Mouse (Mus musculus) limb, embryonic 12.5 days (tissue): ENCODE data around the gene Spag8. TPM values are rescaled to one million over a fixed set of nuclear protein-coding genes. Genes with fewer than 3 reads are reported as not detected.

Experiments
- ATAC-seq: fragments of 200-750 bp; cut with Nextera tagmentation; 2 replicates; pipeline ENCODE4 v1.8.0; 2017; ENCODE audit warnings: low read depth, moderate TSS enrichment; ENCODE audit not compliant: insufficient number of reproducible peaks, insufficient read depth, low FRiP score, low TSS enrichment
- H3K27ac ChIP-seq: fragments of 300-500 bp; sonication (generic); 2 replicates; pipeline ENCODE4 v1.5.1; 2016; ENCODE audit warnings: mild to moderate bottlenecking, moderate library complexity
- H3K27me3 ChIP-seq: fragments of 300-500 bp; sonication (generic); 2 replicates; pipeline ENCODE4 v1.6.1; 2016; ENCODE audit warnings: mild to moderate bottlenecking, moderate library complexity
- H3K36me3 ChIP-seq: fragments of 300-500 bp; sonication (generic); 2 replicates; pipeline ENCODE4 v1.6.1; 2016; ENCODE audit warnings: mild to moderate bottlenecking, moderate library complexity
- H3K4me1 ChIP-seq: fragments of 300-500 bp; sonication (generic); replicated peaks from 2 replicates; pipeline ENCODE4 v1.6.1; 2016
- H3K4me2 ChIP-seq: fragments of 300-500 bp; sonication (generic); 2 replicates; pipeline ENCODE4 v1.6.1; 2016; ENCODE audit warnings: mild to moderate bottlenecking, moderate library complexity
- H3K4me3 ChIP-seq: fragments of 300-500 bp; sonication (generic); replicated peaks from 2 replicates; pipeline ENCODE4 v1.5.1; 2016; ENCODE audit warnings: mild to moderate bottlenecking
- H3K9ac ChIP-seq: fragments of 300-500 bp; sonication (generic); replicated peaks from 2 replicates; pipeline ENCODE4 v1.6.1; 2016; ENCODE audit warnings: mild to moderate bottlenecking, moderate library complexity
- H3K9me3 ChIP-seq: fragments of 300-500 bp; sonication (generic); 2 replicates; pipeline ENCODE4 v1.6.1; 2016; ENCODE audit warnings: mild to moderate bottlenecking, moderate library complexity
- WGBS: fragments of 180-500 bp; shearing (Covaris S2); methylation state at CpG from one replicate; pipeline ENCODE4 v1.1.7; 2016; 5-methylcytosine and 5-hydroxymethylcytosine counted together
- polyA plus RNA-seq: library from polyadenylated mRNA; unstranded; fragments of >200 nt; fragmentation: Nextera tagmentation; extraction: Ambion mirVana; gene quantifications from 2 replicates; pipeline ENCODE4 v1.2.1, GENCODE M21; 2016

Spag8 gene
- polyA plus RNA-seq, 1 experiment from 2014 or later, result 0.95 TPM

- Histone ChIP-seq H3K4me3 (no peak overlapping the region), H3K27me3 (no peaks in the 10 kb centered on the region), H3K36me3 (peaks cover 52% of the 10 kb centered on the region), H3K4me2 (no peak overlapping the region), H3K27ac (no peak overlapping the region), H3K9ac (no peak overlapping the region), H3K4me1 (peaks cover 11% of the 10 kb centered on the region), H3K9me3 (no peaks in the 10 kb centered on the region)
- WGBS, result 80% methylated on average over 4 of the region's 4 CpGs
- no peak for ATAC-seq
These were observed 22.2 kb upstream of the Spag8 start for GRCm38 (mm10) chr4:43675608-43676007.

GRCm38 (mm10) chr4:43674974-43675373 is 21.6 kb upstream of the Spag8 start:
- no peak overlapping the region for H3K4me2 ChIP-seq
- H3K27me3 ChIP-seq, result no peaks in the 10 kb centered on the region
- H3K27ac ChIP-seq, result no peak overlapping the region
- no peaks in the 10 kb centered on the region for H3K9me3 ChIP-seq
- peaks cover 17% of the 10 kb centered on the region for H3K4me1 ChIP-seq
- no peak overlapping the region for H3K9ac ChIP-seq
- H3K4me3 ChIP-seq, result no peak overlapping the region
- peaks cover 50% of the 10 kb centered on the region for H3K36me3 ChIP-seq
- whole genome bisulfite sequencing, result 76% methylated on average over 5 of the region's 5 CpGs
- no peak for ATAC-seq

- Histone ChIP-seq H3K27me3 (no peaks in the 10 kb centered on the region), H3K4me2 (no peak overlapping the region), H3K36me3 (peaks cover 48% of the 10 kb centered on the region), H3K9ac (no peak overlapping the region), H3K4me3 (no peak overlapping the region), H3K9me3 (no peaks in the 10 kb centered on the region), H3K27ac (no peak overlapping the region), H3K4me1 (peaks cover 21% of the 10 kb centered on the region)
- no peak for ATAC-seq
- 78% methylated on average over 8 of the region's 8 CpGs for WGBS
These were observed 20.3 kb upstream of the Spag8 start for GRCm38 (mm10) chr4:43673703-43674102.

- Histone ChIP-seq H3K27ac (no peak overlapping the region), H3K9me3 (no peaks in the 10 kb centered on the region), H3K4me1 (peaks cover 23% of the 10 kb centered on the region), H3K4me2 (no peak overlapping the region), H3K27me3 (no peaks in the 10 kb centered on the region), H3K4me3 (no peak overlapping the region), H3K36me3 (peaks cover 32% of the 10 kb centered on the region), H3K9ac (no peak overlapping the region)
- WGBS, result 8% methylated on average over 2 of the region's 2 CpGs
- no peak for ATAC-seq
These were observed 18.7 kb upstream of the Spag8 start for GRCm38 (mm10) chr4:43672070-43672469.

GRCm38 (mm10) chr4:43669428-43669794 is 16.0 kb upstream of the Spag8 start:
- Histone ChIP-seq H3K27ac (peak overlapping the region; percentile 73), H3K4me3 (peak overlapping the region; percentile 75), H3K4me2 (peak overlapping the region; percentile 74), H3K4me1 (peaks cover 23% of the 10 kb centered on the region), H3K36me3 (peaks cover 8% of the 10 kb centered on the region; the same call in 1 of the 2 replicates), H3K27me3 (peaks cover 24% of the 10 kb centered on the region), H3K9me3 (no peaks in the 10 kb centered on the region), H3K9ac (peak overlapping the region; percentile 87)
- WGBS, result 2% methylated on average over 18 of the region's 25 CpGs
- peak; percentile 67 for ATAC-seq

GRCm38 (mm10) chr4:43668782-43669427 is 15.5 kb upstream of the Spag8 start, which contains the start of the genes Tmem8b and Fam221b:
TSS of gene Tmem8b (plus strand) at chr4:43668971.
TSS of gene Fam221b (minus strand) at chr4:43669145.
- Histone ChIP-seq H3K36me3 (peaks cover 3% of the 10 kb centered on the region; the same call in 1 of the 2 replicates), H3K9ac (peak within 1 kb of the TSS; percentile 87), H3K9me3 (no peaks in the 10 kb centered on the region), H3K4me1 (peaks cover 23% of the 10 kb centered on the region), H3K27me3 (peaks cover 24% of the 10 kb centered on the region), H3K4me2 (peak within 1 kb of the TSS; percentile 74), H3K27ac (peak within 1 kb of the TSS; percentile 73), H3K4me3 (peak within 1 kb of the TSS; percentile 75)
- 4% methylated on average over 31 of the region's 41 CpGs for WGBS
- peak; percentile 90 for ATAC-seq

GRCm38 (mm10) chr4:43666412-43666811 is 13.0 kb upstream of the Spag8 start:
- Histone ChIP-seq H3K9me3 (no peaks in the 10 kb centered on the region), H3K27me3 (peaks cover 45% of the 10 kb centered on the region), H3K4me1 (peaks cover 17% of the 10 kb centered on the region), H3K36me3 (no peaks in the 10 kb centered on the region), H3K27ac (no peak overlapping the region), H3K4me2 (no peak overlapping the region), H3K4me3 (no peak overlapping the region), H3K9ac (no peak overlapping the region)
- no peak for ATAC-seq
- WGBS, result 25% methylated on average over 4 of the region's 4 CpGs

- H3K9ac ChIP-seq, result no peak overlapping the region
- H3K36me3 ChIP-seq, result no peaks in the 10 kb centered on the region
- peaks cover 29% of the 10 kb centered on the region for H3K27me3 ChIP-seq
- H3K4me1 ChIP-seq, result peaks cover 20% of the 10 kb centered on the region; the same call in 1 of the 2 replicates
- H3K4me2 ChIP-seq, result peak overlapping the region; percentile 81
- 55% methylated on average over 4 of the region's 4 CpGs for WGBS
- H3K27ac ChIP-seq, result no peak overlapping the region
- no peaks in the 10 kb centered on the region for H3K9me3 ChIP-seq
- H3K4me3 ChIP-seq, result peak overlapping the region; percentile 81
- ATAC-seq, result no peak
These were observed 3.8 kb upstream of the Spag8 start for GRCm38 (mm10) chr4:43657146-43657545.

- H3K9ac ChIP-seq, result peak within 1 kb of the TSS; percentile 86
- peaks cover 2% of the 10 kb centered on the region; the same call in 1 of the 2 replicates for H3K36me3 ChIP-seq
- peak within 1 kb of the TSS; percentile 87 for H3K27ac ChIP-seq
- H3K4me2 ChIP-seq, result peak within 1 kb of the TSS; percentile 81
- no peaks in the 10 kb centered on the region for H3K9me3 ChIP-seq
- H3K4me3 ChIP-seq, result peak within 1 kb of the TSS; percentile 81
- 1% methylated on average over 34 of the region's 34 CpGs for WGBS
- H3K4me1 ChIP-seq, result peaks cover 20% of the 10 kb centered on the region; the same call in 1 of the 2 replicates
- ATAC-seq, result peak; percentile 98
- H3K27me3 ChIP-seq, result peaks cover 22% of the 10 kb centered on the region
These were observed 3.1 kb upstream of the Spag8 start, which contains the start of gene Hint2 for GRCm38 (mm10) chr4:43656339-43657109. TSS of gene Hint2 (minus strand) at chr4:43656466.

GRCm38 (mm10) chr4:43655656-43656338 is 2.4 kb upstream of the Spag8 start:
- H3K27ac ChIP-seq, result peak overlapping the region; percentile 87
- no peak for ATAC-seq
- 7% methylated on average over 34 of the region's 34 CpGs for WGBS

GRCm38 (mm10) chr4:43652726-43653125 is 668 bp downstream of the Spag8 start:
- Histone ChIP-seq H3K4me3 (no peak overlapping the region), H3K27me3 (no peaks in the 10 kb centered on the region), H3K36me3 (peaks cover 27% of the 10 kb centered on the region), H3K4me2 (peak overlapping the region; percentile 51; the same call in 1 of the 2 replicates), H3K9ac (no peak overlapping the region), H3K27ac (no peak overlapping the region), H3K9me3 (peaks cover 13% of the 10 kb centered on the region), H3K4me1 (peaks cover 20% of the 10 kb centered on the region; the same call in 1 of the 2 replicates)
- no peak for ATAC-seq
- WGBS, result 81% methylated on average over 4 of the region's 4 CpGs

More at GRCm38 (mm10) chr4:43655656-43656338, 2.4 kb upstream of the Spag8 start:
- Histone ChIP-seq H3K9me3 (no peaks in the 10 kb centered on the region), H3K4me3 (peak overlapping the region; percentile 81), H3K27me3 (peaks cover 15% of the 10 kb centered on the region), H3K4me2 (peak overlapping the region; percentile 81), H3K4me1 (peaks cover 20% of the 10 kb centered on the region; the same call in 1 of the 2 replicates), H3K9ac (peak overlapping the region; percentile 86), H3K36me3 (peaks cover 10% of the 10 kb centered on the region; the same call in 1 of the 2 replicates)
